Mouse (Mus musculus): ENCODE results near the gene Sf3a2.
A peak's percentile ranks its signal among the peaks of the same experiment; 100 is the strongest.
"Not testable (repeated sequence)": the region's sequence is repeated elsewhere in the genome, so short reads cannot be mapped to it uniquely, and the experiment has no call there.

The Sf3a2 gene

DNA sequence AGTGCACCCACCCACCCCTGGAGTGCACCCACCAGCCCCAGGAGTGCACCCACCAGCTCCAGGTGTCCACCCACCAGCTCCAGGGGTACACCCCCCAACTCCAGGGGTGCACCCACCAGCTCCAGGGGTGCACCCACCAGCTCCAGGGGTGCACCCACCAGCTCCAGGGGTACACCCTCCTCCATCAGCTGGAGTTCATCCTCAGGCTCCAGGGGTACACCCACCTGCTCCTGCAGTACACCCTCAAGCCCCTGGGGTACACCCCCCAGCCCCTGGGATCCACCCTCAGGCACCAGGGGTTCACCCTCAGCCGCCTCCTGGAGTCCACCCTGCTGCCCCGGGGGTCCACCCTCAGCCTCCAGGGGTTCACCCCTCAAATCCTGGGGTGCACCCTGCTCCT, 6.3 kb downstream of the Sf3a2 start:
- DNase-seq (ENCODE audit: inconsistent ontology term), result no peak

DNA sequence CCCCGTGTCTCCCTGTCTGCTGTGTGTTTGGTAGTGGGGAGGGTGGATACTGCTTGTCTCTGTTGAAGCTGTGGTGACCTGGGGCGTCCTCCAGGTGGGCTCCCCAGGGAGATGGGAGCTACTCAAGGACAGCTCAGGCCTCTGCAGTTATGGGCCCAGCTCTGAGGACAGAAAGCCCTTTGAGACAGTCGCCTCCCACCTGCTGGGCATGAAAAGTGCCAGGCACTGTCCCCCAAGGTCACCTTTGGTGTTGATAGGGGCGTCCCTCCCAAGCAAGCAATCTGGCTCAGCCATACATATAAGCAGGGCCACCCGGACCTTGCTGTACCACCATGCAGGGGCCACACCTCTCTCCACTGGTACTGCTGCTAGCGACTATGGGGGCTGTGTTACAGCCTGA, 6.9 kb downstream of the Sf3a2 start, which contains the start of gene Amh:
Amh (plus strand) TSS at position 328 of the 400 bp plus-strand sequence.
- no peak for DNase-seq (ENCODE audit: inconsistent ontology term)

DNA sequence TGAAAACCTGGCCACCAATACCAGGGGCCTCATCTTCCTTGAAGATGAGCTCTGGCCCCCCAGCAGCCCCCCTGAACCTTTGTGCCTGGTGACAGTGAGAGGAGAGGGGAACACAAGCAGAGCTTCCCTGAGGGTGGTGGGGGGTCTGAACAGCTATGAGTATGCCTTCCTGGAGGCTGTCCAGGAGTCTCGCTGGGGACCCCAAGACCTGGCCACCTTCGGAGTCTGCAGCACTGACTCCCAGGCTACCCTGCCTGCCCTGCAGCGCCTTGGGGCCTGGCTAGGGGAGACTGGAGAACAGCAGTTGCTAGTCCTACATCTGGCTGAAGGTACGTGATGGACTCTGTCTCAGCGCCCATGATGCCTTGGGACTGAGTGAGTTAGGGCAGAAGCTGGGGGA, 7.3 kb downstream of the Sf3a2 start:
- no peak for DNase-seq (ENCODE audit: inconsistent ontology term)

DNA sequence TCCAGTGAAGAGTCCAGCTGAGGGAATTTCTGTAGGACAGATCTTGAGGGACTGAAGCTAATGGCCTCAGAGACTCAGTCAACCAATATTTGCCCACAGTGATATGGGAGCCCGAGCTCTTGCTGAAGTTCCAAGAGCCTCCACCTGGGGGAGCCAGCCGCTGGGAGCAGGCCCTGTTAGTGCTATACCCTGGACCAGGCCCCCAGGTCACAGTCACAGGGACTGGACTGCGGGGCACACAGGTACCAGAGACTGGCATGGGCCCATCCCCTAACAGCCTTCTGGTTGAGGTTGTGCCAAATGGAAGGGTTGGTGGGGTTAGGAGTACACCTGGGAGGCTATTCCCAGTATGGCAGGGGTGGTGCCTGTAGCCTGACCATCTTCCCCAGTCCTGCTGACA, 7.9 kb downstream of the Sf3a2 start:
- DNase-seq (ENCODE audit: inconsistent ontology term), result peak; percentile 72

DNA sequence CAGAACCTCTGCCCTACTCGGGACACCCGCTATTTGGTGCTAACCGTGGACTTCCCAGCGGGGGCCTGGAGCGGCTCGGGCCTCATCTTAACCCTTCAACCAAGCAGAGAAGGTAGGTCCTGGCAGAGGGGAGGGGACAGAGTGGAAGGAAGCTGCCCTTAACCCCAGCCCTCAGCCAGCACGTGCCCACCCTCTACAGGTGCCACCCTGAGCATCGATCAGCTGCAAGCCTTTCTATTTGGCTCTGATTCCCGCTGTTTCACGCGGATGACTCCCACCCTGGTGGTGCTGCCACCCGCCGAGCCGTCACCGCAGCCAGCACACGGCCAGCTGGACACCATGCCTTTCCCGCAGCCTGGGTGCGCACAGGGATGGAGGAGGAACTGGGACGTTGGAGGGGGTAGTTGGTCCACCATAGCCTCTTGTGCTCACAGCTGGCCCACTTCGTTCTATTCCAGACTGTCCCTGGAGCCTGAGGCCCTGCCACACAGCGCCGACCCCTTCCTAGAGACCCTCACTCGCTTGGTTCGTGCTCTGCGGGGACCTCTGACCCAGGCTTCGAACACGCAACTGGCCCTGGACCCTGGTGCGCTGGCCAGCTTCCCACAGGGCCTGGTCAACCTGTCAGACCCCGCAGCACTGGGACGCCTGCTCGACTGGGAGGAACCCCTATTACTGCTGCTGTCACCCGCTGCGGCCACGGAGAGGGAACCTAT, 8.5 kb downstream of the Sf3a2 start:
- no peak for DNase-seq (ENCODE audit: inconsistent ontology term)

GRCm38 (mm10) chr10:80807057-80807627, 9.1 kb downstream of the Sf3a2 start:
- peak; percentile 79 for DNase-seq (ENCODE audit: inconsistent ontology term)

DNA sequence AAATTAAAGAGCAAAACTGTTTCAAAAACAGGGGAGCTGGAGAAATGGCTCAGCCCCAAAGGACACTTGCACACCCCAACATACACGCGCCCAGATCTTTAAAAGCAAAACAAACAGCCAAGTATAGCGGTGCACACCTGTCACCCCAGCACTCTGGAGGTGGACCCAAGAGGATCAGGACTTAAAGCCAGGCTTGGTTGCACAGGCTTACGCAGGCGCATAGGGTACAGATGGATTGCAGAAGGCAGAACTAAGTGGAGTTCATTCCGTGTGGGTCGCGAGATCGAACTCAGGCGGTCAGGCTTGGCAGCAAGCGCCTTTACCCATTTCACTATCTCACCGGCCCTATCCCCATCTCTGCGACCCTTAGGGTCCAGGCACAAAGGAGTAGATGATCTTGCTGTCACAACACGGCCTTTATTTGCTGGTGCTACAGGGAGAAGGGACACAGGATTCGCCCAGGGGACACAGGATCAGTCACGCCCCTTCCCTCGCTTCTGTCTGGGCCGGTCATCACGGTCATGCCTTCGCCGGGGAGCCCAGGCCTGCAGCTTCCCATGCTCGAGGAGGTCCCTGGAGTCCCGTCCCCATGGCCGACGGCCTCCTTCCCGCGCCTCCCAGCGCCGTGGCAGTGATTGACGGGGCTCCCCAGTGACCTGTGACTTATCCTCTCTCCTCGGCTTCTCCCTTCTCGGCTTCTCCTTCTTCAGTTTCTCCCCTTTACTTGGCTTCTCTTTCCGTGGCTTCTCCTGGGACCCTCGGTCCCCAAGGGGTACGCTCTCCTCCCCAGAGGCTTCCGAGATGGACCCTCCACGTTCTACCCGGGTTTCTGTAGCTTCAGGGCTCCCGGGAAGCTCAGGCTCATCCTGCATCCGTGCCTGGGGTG, 10.3 kb downstream of the Sf3a2 start:
- DNase-seq (ENCODE audit: inconsistent ontology term), result no peak

- no peak for DNase-seq (ENCODE audit: inconsistent ontology term)
Observed at GRCm38 (mm10) chr10:80808985-80809632, 11.1 kb downstream of the Sf3a2 start.

GRCm38 (mm10) chr10:80810084-80810483, 12.1 kb downstream of the Sf3a2 start:
- no peak for DNase-seq (ENCODE audit: inconsistent ontology term)

DNA sequence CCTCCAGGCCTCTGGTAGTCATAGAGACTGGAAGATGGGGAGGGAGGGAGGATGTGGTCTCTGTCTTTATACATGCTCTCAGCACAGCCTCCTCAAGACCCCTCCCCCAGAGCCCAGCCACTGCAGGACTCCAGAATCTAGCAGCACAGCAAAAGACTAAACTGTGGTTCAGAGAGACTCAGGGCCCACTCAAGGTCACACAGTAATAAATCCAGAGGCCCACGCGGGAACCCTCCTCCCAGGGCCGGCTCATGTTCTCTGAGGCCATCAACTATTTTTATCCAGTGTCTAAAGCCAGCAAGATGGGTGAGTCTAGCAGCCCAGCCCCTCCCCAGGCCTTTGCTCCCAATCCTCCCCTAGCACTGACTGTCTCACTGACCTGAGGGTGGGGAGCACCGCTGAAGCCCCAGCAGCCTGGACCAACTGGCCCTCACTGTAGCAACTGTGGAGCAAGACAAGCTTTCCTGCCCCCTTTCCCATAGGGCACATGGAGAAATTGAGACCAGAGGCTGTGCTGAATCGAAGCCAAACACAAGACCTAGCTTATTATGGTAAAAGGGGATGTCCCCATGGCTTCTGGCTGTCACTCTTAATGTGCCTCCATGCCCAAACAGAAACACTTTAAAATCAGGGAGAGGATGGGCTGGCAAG, 14.5 kb downstream of the Sf3a2 start:
- no peak for DNase-seq (ENCODE audit: inconsistent ontology term)

GRCm38 (mm10) chr10:80813366-80813765, 15.4 kb downstream of the Sf3a2 start, which contains the start of gene Jsrp1:
Jsrp1 (minus strand) TSS chr10:80813498.
- no peak for DNase-seq (ENCODE audit: inconsistent ontology term)

- DNase-seq (ENCODE audit: inconsistent ontology term), result no peak
Observed at GRCm38 (mm10) chr10:80814800-80815199, 16.8 kb downstream of the Sf3a2 start.

- not testable (repeated sequence) for DNase-seq (ENCODE audit: inconsistent ontology term)
Observed at GRCm38 (mm10) chr10:80816303-80816702, 18.3 kb downstream of the Sf3a2 start.

- no peak for DNase-seq (ENCODE audit: inconsistent ontology term)
Observed at GRCm38 (mm10) chr10:80817164-80817563, 19.2 kb downstream of the Sf3a2 start.

GRCm38 (mm10) chr10:80817955-80818354, 20.0 kb downstream of the Sf3a2 start:
- DNase-seq (ENCODE audit: inconsistent ontology term), result not testable (repeated sequence)

- no peak for DNase-seq (ENCODE audit: inconsistent ontology term)
Observed at GRCm38 (mm10) chr10:80818599-80819281, 20.7 kb downstream of the Sf3a2 start.

DNA sequence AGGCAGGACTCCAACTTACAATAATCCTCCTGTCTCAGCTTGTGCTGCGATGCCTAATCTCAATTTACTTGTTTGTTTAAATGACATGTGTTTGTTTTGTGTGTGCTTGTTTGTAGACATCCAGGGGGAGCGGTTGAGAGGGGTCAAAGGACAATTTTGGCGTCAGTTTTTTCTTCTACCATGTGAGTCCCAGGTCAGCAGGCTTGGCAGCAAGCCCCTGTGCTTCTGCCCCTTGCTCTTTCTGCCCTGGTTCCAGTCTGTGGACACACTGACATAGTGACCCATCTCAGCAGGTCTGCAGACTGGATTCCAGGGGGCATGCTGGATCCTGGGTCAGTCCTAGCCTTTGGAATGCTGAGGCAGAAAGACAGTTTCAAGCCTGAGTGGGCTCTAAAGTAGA, 21.4 kb downstream of the Sf3a2 start:
- DNase-seq (ENCODE audit: inconsistent ontology term), result no peak

DNA sequence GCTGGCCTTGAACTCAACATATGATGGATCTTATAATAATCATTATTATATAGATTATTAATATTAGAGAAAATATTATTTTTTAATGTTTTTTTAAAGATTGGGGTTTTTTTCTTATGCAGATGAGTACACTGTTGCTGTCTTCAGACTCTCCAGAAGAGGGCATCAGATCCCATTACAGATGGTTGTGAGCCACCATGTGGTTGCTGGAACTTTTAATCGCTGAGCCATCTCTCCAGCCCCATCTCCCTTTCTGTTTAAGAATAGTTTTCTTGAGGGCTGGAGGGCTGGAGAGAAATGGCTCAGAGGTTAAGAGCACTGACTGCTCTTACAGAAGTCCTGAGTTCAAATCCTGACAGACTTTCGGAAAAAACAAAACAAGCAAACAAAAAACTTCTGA, 24.0 kb downstream of the Sf3a2 start:
- no peak for DNase-seq (ENCODE audit: inconsistent ontology term)

DNA sequence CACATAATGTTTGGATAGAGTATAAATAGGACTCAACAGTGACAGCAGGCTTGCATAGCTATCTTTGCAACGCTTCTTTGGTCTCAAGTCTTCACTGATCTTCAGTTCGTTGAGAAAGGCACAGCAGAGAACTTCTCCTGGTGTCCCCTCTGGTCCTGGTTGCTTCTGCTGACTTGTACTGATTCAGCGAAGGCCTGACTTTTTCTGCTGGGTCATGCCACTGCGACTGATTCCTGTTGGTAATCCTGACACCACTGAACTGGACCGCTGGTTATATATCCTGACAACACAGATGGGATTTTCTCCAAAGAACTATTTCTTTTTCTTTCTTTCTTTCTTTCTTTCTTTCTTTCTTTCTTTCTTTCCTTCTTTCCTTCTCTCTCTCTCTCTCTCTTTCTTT, 24.5 kb downstream of the Sf3a2 start:
- DNase-seq (ENCODE audit: inconsistent ontology term), result no peak

GRCm38 (mm10) chr10:80823316-80823715, 25.3 kb downstream of the Sf3a2 start:
- DNase-seq (ENCODE audit: inconsistent ontology term), result no peak

All from Muller cell, postnatal 12 days (primary cell).